Mouse (Mus musculus) C2C12 (cell line): Measurements from ENCODE around the gene Midn. TPM values are rescaled to one million over a fixed set of nuclear protein-coding genes. Genes with fewer than 3 reads are reported as not detected.
A peak's percentile ranks its signal among the peaks of the same experiment; 100 is the strongest.

Experiments
- H3K27me3 ChIP-seq: one replicate; pipeline ENCODE4 v1.6.1; 2011; ENCODE audit not compliant: control insufficient read depth, insufficient read depth, insufficient read length
- H3K36me3 ChIP-seq: one replicate; pipeline ENCODE4 v1.6.1; 2011; ENCODE audit not compliant: control insufficient read depth, insufficient read depth
- H3K4me3 ChIP-seq: one replicate; pipeline ENCODE4 v1.5.1; 2011; ENCODE audit warnings: mild to moderate bottlenecking, control low read depth; ENCODE audit not compliant: poor library complexity, insufficient read depth, severe bottlenecking
- H3K79me2 ChIP-seq: one replicate; pipeline ENCODE4 v1.6.1; 2011; ENCODE audit not compliant: control insufficient read depth, insufficient read depth
- H3K79me3 ChIP-seq: one replicate; pipeline ENCODE4 v1.6.1; 2011; ENCODE audit warnings: low read depth, control low read depth
- H3ac ChIP-seq: one replicate; pipeline ENCODE3; 2011; ENCODE audit warnings: low read depth; ENCODE audit not compliant: control insufficient read depth, insufficient read length
- CEBPB ChIP-seq: IDR thresholded peaks from one replicate; pipeline ENCODE4 v1.6.1; 2011; ENCODE audit warnings: low read depth, mild to moderate bottlenecking, control low read depth, moderate library complexity
- CTCF ChIP-seq: IDR thresholded peaks from one replicate; pipeline ENCODE4 v1.5.1; 2011; ENCODE audit not compliant: control insufficient read depth, insufficient read depth, insufficient read length
- FOSL1 ChIP-seq: IDR thresholded peaks from one replicate; pipeline ENCODE4 v1.8.0; 2011; ENCODE audit warnings: mild to moderate bottlenecking, low read length; ENCODE audit not compliant: poor library complexity, insufficient read depth, severe bottlenecking
- MAX ChIP-seq: IDR thresholded peaks from one replicate; pipeline ENCODE4 v1.6.1; 2011; ENCODE audit warnings: mild to moderate bottlenecking, control low read depth
- MYOD1 ChIP-seq: IDR thresholded peaks from one replicate; pipeline ENCODE4 v1.6.1; 2011; ENCODE audit warnings: low read depth; ENCODE audit not compliant: control insufficient read depth, insufficient read length
- MYOG ChIP-seq: IDR thresholded peaks from one replicate; pipeline ENCODE4 v1.6.1; 2011; ENCODE audit not compliant: control insufficient read depth, insufficient read length; ENCODE audit errors: extremely low read depth
- USF1 ChIP-seq: IDR thresholded peaks from one replicate; pipeline ENCODE4 v1.6.1; 2011; ENCODE audit warnings: low read depth, mild to moderate bottlenecking, control low read depth, moderate library complexity
- polyA plus RNA-seq: library from polyadenylated mRNA; unstranded; fragments of >200 nt; fragmentation: generic; extraction: Trizol; gene quantifications from one replicate; pipeline ENCODE4 v1.2.1, GENCODE M21; 2012; ENCODE audit warnings: missing spikeins

Midn gene
- polyA plus RNA-seq, 1 experiment, result 77.5 TPM

DNA sequence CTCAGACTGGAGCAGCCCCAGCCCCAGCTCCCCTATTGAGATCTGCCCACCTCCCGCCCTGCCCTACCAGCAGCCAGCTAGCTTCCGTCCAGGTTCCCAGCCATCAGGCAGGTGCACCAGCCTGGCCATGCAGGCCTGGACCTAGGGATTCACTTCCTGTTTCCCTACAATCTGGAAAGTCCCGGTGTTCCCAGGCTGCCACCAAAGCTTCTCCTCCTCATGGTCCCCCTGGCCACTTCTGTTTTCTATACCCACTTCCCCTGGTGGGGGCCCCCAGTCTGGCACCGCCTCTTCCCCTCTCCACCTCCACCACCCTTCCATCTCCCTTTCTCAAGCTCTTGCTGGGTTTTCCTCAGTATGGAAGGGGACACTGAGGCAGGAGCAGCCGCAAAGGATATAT is 42.6 kb upstream of the Midn start, which contains the start of gene Sbno2:
Gene Sbno2, minus strand, starts transcription at position 112 of the 400 bp plus-strand sequence.
- TF ChIP-seq CEBPB, result no peak
- TF ChIP-seq MAX, result no peak
- TF ChIP-seq MYOG, result no peak
- TF ChIP-seq MYOD1, result no peak
- no peak for TF ChIP-seq CTCF
- TF ChIP-seq FOSL1, result no peak
- TF ChIP-seq USF1, result no peak
- peaks cover 37% of the 10 kb centered on the region for H3K79me2 ChIP-seq
- H3K4me3 ChIP-seq, result no peak within 1 kb of the TSS
- no peaks in the 10 kb centered on the region for H3K27me3 ChIP-seq
- no peaks in the 10 kb centered on the region for H3K36me3 ChIP-seq
- no peak within 1 kb of the TSS for H3ac ChIP-seq
- peaks cover 29% of the 10 kb centered on the region for H3K79me3 ChIP-seq

DNA sequence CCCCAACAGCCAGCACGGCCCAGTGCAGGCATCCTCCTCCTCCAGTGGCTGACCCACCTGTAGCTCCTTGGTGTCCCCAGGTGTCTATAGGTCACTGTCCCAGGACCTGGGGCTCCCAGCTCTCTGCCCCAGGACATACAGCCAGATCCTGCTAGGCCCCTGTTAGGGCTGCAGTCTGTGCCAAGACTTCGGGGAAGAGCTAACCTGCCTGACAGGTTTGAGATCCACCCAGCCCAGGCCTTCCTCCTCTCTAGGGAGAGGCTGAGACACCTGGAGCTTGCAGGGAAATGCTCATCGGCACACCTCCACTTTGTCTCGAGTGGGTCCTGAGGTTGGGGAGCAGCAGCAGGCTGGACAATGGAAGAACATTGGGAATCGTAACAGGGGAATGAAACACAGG is 42.1 kb upstream of the Midn start:
- H3ac ChIP-seq, result no peak overlapping the region
- peaks cover 32% of the 10 kb centered on the region for H3K79me2 ChIP-seq
- peaks cover 25% of the 10 kb centered on the region for H3K79me3 ChIP-seq
- H3K27me3 ChIP-seq, result no peaks in the 10 kb centered on the region
- no peak for TF ChIP-seq MAX
- TF ChIP-seq CEBPB, result no peak
- TF ChIP-seq CTCF, result no peak
- TF ChIP-seq MYOG, result no peak
- no peak overlapping the region for H3K4me3 ChIP-seq
- H3K36me3 ChIP-seq, result no peaks in the 10 kb centered on the region

DNA sequence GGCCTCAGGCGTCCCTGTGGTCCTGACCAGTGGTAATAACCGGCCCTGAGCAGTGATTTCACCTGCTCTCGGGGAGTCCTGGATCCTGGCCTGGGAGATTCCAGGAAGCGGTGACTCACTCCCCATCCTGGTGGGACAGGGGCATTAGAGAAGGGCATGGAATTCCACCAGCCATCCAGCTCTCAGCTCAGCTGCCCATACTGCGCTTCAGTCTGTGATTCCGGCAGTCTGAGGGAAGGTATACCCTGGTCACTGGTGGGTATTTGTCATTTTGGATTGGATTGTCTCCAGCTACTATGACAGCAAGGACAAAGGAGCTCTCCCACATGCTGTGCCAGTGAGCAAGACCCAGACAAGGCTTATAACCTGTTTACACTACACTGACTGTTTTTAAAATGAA is 40.4 kb upstream of the Midn start:
- H3K27me3 ChIP-seq, result no peaks in the 10 kb centered on the region
- H3ac ChIP-seq, result no peak overlapping the region
- H3K36me3 ChIP-seq, result no peaks in the 10 kb centered on the region
- peak; percentile 51 for TF ChIP-seq MYOD1
- TF ChIP-seq USF1, result no peak
- TF ChIP-seq FOSL1, result peak; percentile 63
- TF ChIP-seq MAX, result peak; percentile 64
- H3K79me2 ChIP-seq, result peaks cover 14% of the 10 kb centered on the region
- no peak overlapping the region for H3K4me3 ChIP-seq
- H3K79me3 ChIP-seq, result peaks cover 10% of the 10 kb centered on the region

DNA sequence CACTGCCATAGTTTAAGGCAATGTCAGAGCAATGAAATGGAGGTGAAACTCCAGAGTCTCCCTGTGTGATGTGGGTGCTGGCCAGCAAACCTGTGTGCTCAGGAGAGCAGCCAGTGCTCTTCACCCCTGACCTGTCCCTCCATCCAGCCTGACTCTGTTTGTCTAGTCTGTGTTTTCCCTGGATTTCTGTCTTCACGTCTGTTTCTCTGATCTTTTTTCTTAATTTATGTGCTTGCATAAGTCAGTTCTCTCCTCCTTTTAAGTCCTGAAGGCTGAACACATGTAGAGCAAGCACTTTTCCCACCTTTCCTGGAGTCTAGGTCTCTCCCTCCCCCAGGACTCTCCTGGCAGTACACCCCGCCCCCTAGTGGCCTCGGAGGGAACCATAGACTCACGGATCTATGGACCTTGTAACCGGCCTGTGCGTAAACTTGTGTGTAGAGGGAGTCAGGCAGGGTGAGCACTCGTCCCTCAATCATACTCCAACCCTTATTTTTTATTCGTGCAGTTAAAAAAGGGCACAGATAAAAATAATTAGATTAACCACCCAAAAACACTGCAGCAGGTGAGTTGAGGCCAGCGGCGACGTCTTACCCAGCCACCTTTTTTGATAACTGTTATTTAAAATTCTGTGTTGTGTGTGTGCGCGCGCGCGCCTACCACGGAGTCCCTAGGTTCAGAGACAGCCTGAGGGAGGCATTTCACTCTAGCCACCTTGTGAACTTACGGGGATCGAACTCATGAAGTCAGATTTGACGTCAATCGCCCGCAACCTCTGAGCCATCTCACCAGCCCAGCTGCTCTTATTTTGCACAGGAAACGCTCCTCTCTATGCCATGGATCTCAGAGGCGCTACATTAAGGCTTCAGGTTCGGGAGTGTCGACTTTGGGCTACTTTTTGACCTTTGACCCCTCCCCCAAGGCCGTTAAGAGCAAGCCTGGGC is 33.5 kb upstream of the Midn start:
- TF ChIP-seq MAX (peak; percentile 42), CTCF (peak; percentile 85), CEBPB (no peak), FOSL1 (no peak), MYOD1 (no peak), MYOG (no peak), USF1 (no peak)
- Histone ChIP-seq H3K79me3 (peaks cover 39% of the 10 kb centered on the region), H3K4me3 (peak overlapping the region; percentile 50), H3K27me3 (no peaks in the 10 kb centered on the region), H3K36me3 (peaks cover 19% of the 10 kb centered on the region), H3ac (peak overlapping the region; percentile 79), H3K79me2 (peaks cover 41% of the 10 kb centered on the region)

DNA sequence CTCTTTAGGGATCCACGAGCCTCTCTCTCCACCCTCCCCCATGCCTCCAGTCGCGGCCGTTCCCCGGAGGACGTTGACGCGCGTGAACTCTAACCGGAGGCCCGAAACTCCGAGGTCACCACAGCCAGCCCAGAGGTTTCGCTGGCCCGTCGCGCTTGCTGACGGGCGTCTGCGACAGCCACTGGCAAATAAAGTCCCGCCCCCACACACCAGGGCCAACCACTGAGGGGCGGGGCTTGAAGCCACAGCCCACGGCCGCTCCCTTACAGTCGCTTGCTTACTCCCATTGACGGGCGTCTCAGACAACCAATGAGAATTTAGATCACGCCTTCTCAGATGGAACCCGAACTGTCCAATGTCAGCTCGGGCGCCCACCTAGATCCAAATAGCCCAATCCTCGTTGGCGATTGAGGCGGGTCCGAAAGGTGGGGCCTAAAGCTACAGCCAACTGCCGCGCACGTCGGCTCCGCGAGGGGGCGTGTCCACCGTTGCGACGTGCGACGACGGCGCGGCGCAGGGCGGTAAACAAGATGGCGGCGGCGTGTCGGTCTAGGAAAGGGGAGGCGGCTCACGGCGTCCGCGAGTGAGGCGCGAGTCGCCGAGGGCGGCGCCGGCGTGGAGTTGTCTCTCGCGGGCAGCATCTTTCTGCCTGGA is 32.7 kb upstream of the Midn start, which contains the start of gene Stk11:
Gene Stk11, plus strand, starts transcription at position 514 of the 654 bp plus-strand sequence.
- peaks cover 49% of the 10 kb centered on the region for H3K79me2 ChIP-seq
- H3K4me3 ChIP-seq, result peak within 1 kb of the TSS; percentile 100
- peak within 1 kb of the TSS; percentile 96 for H3ac ChIP-seq
- H3K36me3 ChIP-seq, result peaks cover 24% of the 10 kb centered on the region
- TF ChIP-seq FOSL1 (no peak), MAX (peak; percentile 57)
- peaks cover 47% of the 10 kb centered on the region for H3K79me3 ChIP-seq
- no peaks in the 10 kb centered on the region for H3K27me3 ChIP-seq

DNA sequence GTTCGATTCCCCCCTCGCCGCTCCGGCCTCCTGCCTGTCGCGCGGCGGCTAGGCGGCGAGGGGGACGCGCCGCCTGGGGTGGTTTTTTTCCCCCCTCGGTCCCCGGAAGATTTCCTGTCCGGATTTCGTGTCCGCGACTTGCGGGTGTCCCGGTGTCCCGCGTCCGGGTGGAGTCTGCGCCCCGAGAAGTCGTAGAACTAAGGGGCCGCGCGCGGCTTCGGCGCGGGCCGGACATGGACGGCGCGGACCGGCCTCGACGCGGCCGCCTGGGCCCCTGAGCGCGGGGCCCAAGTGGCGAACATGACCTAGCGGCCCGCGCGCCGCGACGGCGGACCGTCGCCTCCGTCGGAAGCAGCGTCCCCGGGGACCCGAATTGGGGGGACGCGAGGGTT is 32.1 kb upstream of the Midn start:
- peaks cover 54% of the 10 kb centered on the region for H3K79me2 ChIP-seq
- peaks cover 52% of the 10 kb centered on the region for H3K79me3 ChIP-seq
- H3K4me3 ChIP-seq, result peak overlapping the region; percentile 100
- H3K36me3 ChIP-seq, result peaks cover 29% of the 10 kb centered on the region
- TF ChIP-seq MYOD1 (no peak), CEBPB (no peak), USF1 (no peak), FOSL1 (no peak), CTCF (no peak), MYOG (no peak), MAX (no peak)
- H3ac ChIP-seq, result peak overlapping the region; percentile 83
- H3K27me3 ChIP-seq, result no peaks in the 10 kb centered on the region
